Mouse (Mus musculus) adrenal gland, postnatal 36 days (tissue): ENCODE results near the gene Mup5. TPM values are rescaled to one million over a fixed set of nuclear protein-coding genes. Genes with fewer than 3 reads are reported as not detected.
"Not testable (repeated sequence)": the region's sequence is repeated elsewhere in the genome, so short reads cannot be mapped to it uniquely, and the experiment has no call there.

Source experiments
- DNase-seq, 2 experiments: peaks; one replicate each; pipeline ENCODE4 v3.0.0; 2021; ENCODE audit warnings: mixed read lengths in 1 of 2
- long read RNA-seq, 2 experiments: library from polyadenylated mRNA; stranded (forward); transcript quantifications; one replicate each; pipeline ENCODE4 v2.0.0; 2021; ENCODE audit warnings: borderline sequencing depth in 2 of 2
- total RNA-seq, 2 experiments: library from RNA; stranded (reverse); gene quantifications; 2 replicates each; pipeline ENCODE4 v1.2.3; 2021

Mup5 gene
- not detected for total RNA-seq
- long read RNA-seq, experiment 1: 0 reads
- long read RNA-seq, experiment 2: 0 reads

GRCm38 (mm10) chr4:61834952-61835708 is at the start of gene Mup5:
Gene Mup5, minus strand, starts transcription at chr4:61835233.
- DNase-seq: no peak

- DNase-seq: peak; percentile 64 to 71
Measured at GRCm38 (mm10) chr4:61858160-61858559, 23.1 kb upstream of the Mup5 start.

- no peak for DNase-seq
Measured at GRCm38 (mm10) chr4:61855831-61856698, 21.0 kb upstream of the Mup5 start.

- no peak for DNase-seq
Measured at GRCm38 (mm10) chr4:61855344-61855743, 20.3 kb upstream of the Mup5 start.

GRCm38 (mm10) chr4:61844758-61845455 is 9.9 kb upstream of the Mup5 start:
- peak; percentile 53 to 67 for DNase-seq

- DNase-seq: no peak
Measured at GRCm38 (mm10) chr4:61829211-61829610, 5.8 kb downstream of the Mup5 start.

- DNase-seq: no peak
Measured at GRCm38 (mm10) chr4:61823185-61823584, 11.8 kb downstream of the Mup5 start.

- DNase-seq: not testable (repeated sequence)
Measured at GRCm38 (mm10) chr4:61822541-61822940, 12.5 kb downstream of the Mup5 start.

GRCm38 (mm10) chr4:61815602-61816001 is 19.4 kb downstream of the Mup5 start:
- DNase-seq: no peak

GRCm38 (mm10) chr4:61813435-61813834 is 21.6 kb downstream of the Mup5 start:
- DNase-seq: no peak

GRCm38 (mm10) chr4:61811193-61811592 is 23.8 kb downstream of the Mup5 start:
- peak; percentile 54 to 59 for DNase-seq

- DNase-seq: not testable (repeated sequence)
Measured at GRCm38 (mm10) chr4:61808926-61809325, 26.1 kb downstream of the Mup5 start.

- not testable (repeated sequence) for DNase-seq
Measured at GRCm38 (mm10) chr4:61789699-61790098, 45.3 kb downstream of the Mup5 start.

GRCm38 (mm10) chr4:61784231-61784630 is 50.8 kb downstream of the Mup5 start:
- not testable (repeated sequence) for DNase-seq

GRCm38 (mm10) chr4:61782169-61782568 is 52.9 kb downstream of the Mup5 start, which contains the start of gene Mup19:
Gene Mup19, minus strand, starts transcription at chr4:61782269.
- not testable (repeated sequence) for DNase-seq

Other genes with a start within 250 kb of the Mup5 start
- gene Mup17, start 239.4 kb downstream of the Mup5 start, total RNA-seq: under 1 TPM in 1 of 2 experiments, not detected in 1; 0.56 TPM
- under 1 TPM; 0.40 to 0.96 TPM for gene Mup18, start 161.1 kb downstream of the Mup5 start, total RNA-seq
- gene Mup19, start 53.0 kb downstream of the Mup5 start, total RNA-seq: under 1 TPM in 1 of 2 experiments, not detected in 1; 0.99 TPM
- gene Mup20, start 218.9 kb upstream of the Mup5 start, total RNA-seq: under 1 TPM in 1 of 2 experiments, not detected in 1; 0.46 TPM